Mouse (Mus musculus) ES-E14 (cell line): ENCODE results near the gene Trpm3. TPM values are rescaled to one million over a fixed set of nuclear protein-coding genes. Genes with fewer than 3 reads are reported as not detected.

ENCODE experiments used
- DNase-seq: peaks from one replicate; pipeline ENCODE4 v3.0.0-alpha.2; 2013; ENCODE audit warnings: low read depth, low spot score
- H3K27ac ChIP-seq: 2 replicates; pipeline ENCODE4 v1.5.1; 2012; ENCODE audit warnings: low read depth, mild to moderate bottlenecking, low read length, moderate library complexity, mixed read lengths; ENCODE audit not compliant: poor library complexity, insufficient read depth, severe bottlenecking
- H3K36me3 ChIP-seq: 2 replicates; pipeline ENCODE4 v1.6.1; 2012; ENCODE audit warnings: mild to moderate bottlenecking, low read length, moderate library complexity, mixed read lengths; ENCODE audit not compliant: control insufficient read depth, poor library complexity, insufficient read depth, severe bottlenecking
- H3K4me1 ChIP-seq, 2 experiments: fragments of 150-350 bp in 1 of 2; sonication (generic) in 1 of 2; 2 replicates each; pipeline ENCODE4 v1.6.1; 2012; ENCODE audit warnings: low read length in 2 of 2, mild to moderate bottlenecking in 1 of 2, mixed read lengths in 1 of 2; ENCODE audit not compliant: control insufficient read depth in 2 of 2, insufficient read depth in 2 of 2, poor library complexity in 1 of 2
- H3K4me3 ChIP-seq, 2 experiments: fragments of 150-350 bp in 1 of 2; sonication (generic) in 1 of 2; 2 replicates each; pipeline ENCODE4 v1.5.1; 2012; ENCODE audit warnings: low read length in 2 of 2, low read depth in 1 of 2, mild to moderate bottlenecking in 1 of 2, mixed read lengths in 1 of 2; ENCODE audit not compliant: insufficient read depth in 1 of 2, poor library complexity in 1 of 2, severe bottlenecking in 1 of 2
- H3K9ac ChIP-seq: 2 replicates; pipeline ENCODE4 v1.6.1; 2012; ENCODE audit warnings: low read depth, mild to moderate bottlenecking, low read length, mixed read lengths; ENCODE audit not compliant: poor library complexity, insufficient read depth, severe bottlenecking
- H3K9me3 ChIP-seq: fragments of 150-350 bp; sonication (generic); 2 replicates; pipeline ENCODE4 v1.6.1; 2012; ENCODE audit warnings: low read depth, mild to moderate bottlenecking, low read length; ENCODE audit not compliant: control insufficient read depth, insufficient read depth
- CHD2 ChIP-seq: IDR thresholded peaks from 2 replicates; pipeline ENCODE4 v1.6.1; 2014; ENCODE audit warnings: mild to moderate bottlenecking, low read depth, low read length, inconsistent platforms
- HCFC1 ChIP-seq: IDR thresholded peaks from 2 replicates; pipeline ENCODE4 v1.6.1; 2012; ENCODE audit warnings: low read length, inconsistent platforms, borderline replicate concordance; ENCODE audit not compliant: insufficient read depth
- MAFK ChIP-seq: IDR thresholded peaks from 2 replicates; pipeline ENCODE4 v1.6.1; 2014; ENCODE audit warnings: mild to moderate bottlenecking, low read depth, low read length, inconsistent platforms; ENCODE audit not compliant: insufficient read depth
- ZC3H11A ChIP-seq: IDR thresholded peaks from 2 replicates; pipeline ENCODE4 v1.6.1; 2012; ENCODE audit warnings: low read depth, mild to moderate bottlenecking, inconsistent platforms, low read length, borderline replicate concordance
- ZNF384 ChIP-seq: IDR thresholded peaks from 2 replicates; pipeline ENCODE4 v1.6.1; 2012; ENCODE audit warnings: low read depth, low read length, inconsistent platforms
- in situ Hi-C, 2 experiments: fragments of 600-800 bp; cut with MboI; formaldehyde crosslinking; loops; one replicate each; pipeline ENCODE4 v1.15.1; 2025; ENCODE audit warnings: low sequenced_read_pairs in 2 of 2, inconsistent platforms in 1 of 2; ENCODE audit not compliant: unreplicated experiment in 2 of 2
- total RNA-seq: library from RNA; depleted of rRNA; stranded (reverse); fragments of 300-350 nt; gene quantifications from 2 replicates; pipeline ENCODE4 v1.2.3, GENCODE M21; 2012

Trpm3 gene
- total RNA-seq, 1 experiment, result 0.22 TPM

DNA sequence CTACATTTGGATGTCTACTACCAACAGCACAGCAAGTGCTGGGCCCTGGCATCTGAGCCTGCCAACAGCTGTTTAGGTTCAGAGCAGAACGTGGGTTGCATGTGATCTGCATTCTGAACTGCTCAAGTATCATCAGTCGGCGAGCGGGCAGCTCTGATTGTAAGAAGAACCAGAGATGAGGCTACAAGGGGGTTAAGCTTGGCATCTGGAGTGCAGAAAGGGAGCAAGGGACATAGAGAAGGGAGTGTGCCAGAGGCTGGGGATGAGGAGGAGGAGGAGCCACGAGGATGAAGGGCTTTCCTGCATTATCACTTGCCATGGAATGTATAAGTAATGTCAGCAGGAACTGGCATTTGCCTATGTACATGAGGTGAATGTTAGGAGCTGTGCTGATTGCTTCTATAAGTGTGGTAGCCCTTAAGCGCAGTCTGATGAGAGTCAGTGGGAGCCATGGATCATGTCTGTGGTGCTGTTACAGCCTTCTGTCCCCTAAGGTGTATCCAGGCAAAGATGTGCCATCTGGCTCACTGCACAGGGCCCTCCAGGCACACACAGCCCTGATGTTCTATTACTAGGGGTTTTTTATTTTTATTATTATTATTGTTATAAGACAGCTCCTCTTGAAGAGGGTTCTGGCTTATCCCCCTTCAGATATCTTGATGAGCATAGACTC, 825.0 kb downstream of the Trpm3 start:
- H3K9ac ChIP-seq, result no peak overlapping the region
- H3K27ac ChIP-seq, result no peak overlapping the region
- H3K36me3 ChIP-seq, result no peaks in the 10 kb centered on the region
- H3K9me3 ChIP-seq, result no peaks in the 10 kb centered on the region
- H3K4me1 ChIP-seq, result peaks cover 0 to 3% of the 10 kb centered on the region in 2 experiments; a peak in 1 of 4 replicates
- H3K4me3 ChIP-seq, result no peak overlapping the region
- no peak for DNase-seq
- in situ Hi-C loops, result no loop called here
- TF ChIP-seq MAFK (no peak), HCFC1 (no peak)

DNA sequence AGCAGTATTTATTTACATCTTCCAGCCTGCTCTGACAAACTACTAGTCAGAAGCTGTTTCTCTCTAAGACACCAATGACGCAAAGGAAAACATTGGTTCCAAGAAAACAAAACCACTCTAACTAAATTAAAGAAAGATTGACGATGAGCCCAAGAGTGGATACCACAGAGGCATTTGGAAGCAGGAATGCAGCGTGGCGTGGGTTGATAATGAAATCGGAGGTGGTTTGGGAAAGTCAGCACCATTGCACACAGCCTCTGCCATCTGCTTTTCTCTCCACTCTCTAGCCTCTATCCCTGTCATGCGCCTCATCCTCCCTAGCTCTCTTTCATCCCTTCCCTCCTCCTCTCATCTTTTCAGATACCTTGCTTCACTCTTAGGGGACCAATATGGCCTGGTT, 826.6 kb downstream of the Trpm3 start:
- Histone ChIP-seq H3K4me3 (no peak overlapping the region), H3K4me1 (peaks cover 0 to 3% of the 10 kb centered on the region in 2 experiments; a peak in 1 of 4 replicates), H3K9me3 (no peaks in the 10 kb centered on the region), H3K36me3 (no peaks in the 10 kb centered on the region), H3K27ac (no peak overlapping the region), H3K9ac (no peak overlapping the region)
- no peak for DNase-seq
- in situ Hi-C loops, result no loop called here
- no peak for TF ChIP-seq MAFK
- no peak for TF ChIP-seq ZC3H11A
- no peak for TF ChIP-seq ZNF384
- TF ChIP-seq CHD2, result no peak
- TF ChIP-seq HCFC1, result no peak

- TF ChIP-seq CHD2, result no peak
- H3K27ac ChIP-seq, result no peak overlapping the region
- no peak overlapping the region for H3K4me3 ChIP-seq
- no peaks in the 10 kb centered on the region for H3K4me1 ChIP-seq
- DNase-seq, result no peak
- no peak overlapping the region for H3K9ac ChIP-seq
- in situ Hi-C loops, result no loop called here
- H3K9me3 ChIP-seq, result no peaks in the 10 kb centered on the region
- H3K36me3 ChIP-seq, result no peaks in the 10 kb centered on the region
Measured at GRCm38 (mm10) chr19:22973294-22973693, 834.4 kb downstream of the Trpm3 start.

GRCm38 (mm10) chr19:22973727-22974126, 834.9 kb downstream of the Trpm3 start:
- Histone ChIP-seq H3K9ac (no peak overlapping the region), H3K27ac (no peak overlapping the region), H3K4me3 (no peak overlapping the region), H3K9me3 (no peaks in the 10 kb centered on the region), H3K4me1 (no peaks in the 10 kb centered on the region), H3K36me3 (no peaks in the 10 kb centered on the region)
- TF ChIP-seq HCFC1 (no peak), MAFK (no peak), ZNF384 (no peak), CHD2 (no peak), ZC3H11A (no peak)
- DNase-seq, result no peak
- in situ Hi-C loops, result no loop called here

DNA sequence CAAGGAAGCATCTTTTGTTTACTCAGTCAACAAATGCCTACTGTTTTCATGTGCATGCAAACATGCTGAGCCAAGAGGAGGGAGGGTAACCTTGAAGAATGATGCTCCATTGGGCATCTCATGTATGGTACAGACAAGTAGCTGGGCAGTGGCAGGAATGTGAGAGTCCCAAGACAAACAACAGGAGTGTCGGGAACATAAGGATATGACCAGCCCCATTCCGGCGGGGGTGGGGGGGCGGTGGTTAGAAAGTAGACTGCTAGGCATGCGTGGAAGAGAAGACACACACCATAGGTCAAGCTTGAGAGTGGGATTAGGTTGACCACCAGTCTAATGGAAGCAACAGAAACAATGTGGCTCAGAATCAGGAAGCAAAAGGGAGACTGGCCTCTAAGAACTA, 837.0 kb downstream of the Trpm3 start:
- Histone ChIP-seq H3K27ac (no peak overlapping the region), H3K4me1 (no peaks in the 10 kb centered on the region), H3K36me3 (no peaks in the 10 kb centered on the region), H3K9me3 (no peaks in the 10 kb centered on the region), H3K9ac (no peak overlapping the region), H3K4me3 (no peak overlapping the region)
- no peak for DNase-seq
- in situ Hi-C loops, result no loop called here
- TF ChIP-seq MAFK (no peak), ZNF384 (no peak), HCFC1 (no peak), ZC3H11A (no peak), CHD2 (no peak)
